Mouse (Mus musculus) kidney, postnatal 25 days (tissue): ENCODE measurements around the gene Sytl5.

Experiments used
- DNase-seq, 2 experiments: peaks; one replicate each; pipeline ENCODE4 v3.0.0; 2021; ENCODE audit warnings: mixed read lengths in 2 of 2

The Sytl5 gene

GRCm38 (mm10) chrX:9885322-9885721 is at the start of gene Sytl5:
Sytl5 (plus strand) TSS chrX:9885622.
- DNase-seq, result no peak

- DNase-seq, result no peak
Observed at GRCm38 (mm10) chrX:9846628-9847027, 38.8 kb upstream of the Sytl5 start, which contains the start of gene Hypm. Hypm (plus strand) TSS chrX:9846928.

- no peak for DNase-seq
Observed at GRCm38 (mm10) chrX:9849403-9849802, 36.0 kb upstream of the Sytl5 start, which contains the start of gene H2al3. H2al3 (plus strand) TSS chrX:9849703.

DNA sequence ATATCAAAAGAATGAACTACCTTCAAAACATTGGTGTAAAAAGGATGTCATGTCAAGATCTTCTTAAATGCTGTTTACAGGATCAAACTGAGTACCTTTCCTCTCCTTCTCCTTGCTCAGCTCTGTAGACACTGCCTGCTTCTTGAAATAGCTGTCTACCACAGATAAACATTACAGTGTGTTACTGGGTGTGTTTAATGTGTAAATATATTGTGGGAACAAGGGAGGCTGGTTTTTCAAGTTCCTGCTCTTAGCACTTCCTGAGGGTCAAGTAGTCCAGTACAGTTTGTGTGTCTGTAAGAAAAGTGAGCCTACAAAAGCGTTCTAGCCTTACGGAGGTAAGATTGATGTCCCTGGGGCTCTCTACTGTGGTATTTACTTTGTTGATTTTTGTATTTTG is 23.6 kb upstream of the Sytl5 start:
- no peak for DNase-seq

DNA sequence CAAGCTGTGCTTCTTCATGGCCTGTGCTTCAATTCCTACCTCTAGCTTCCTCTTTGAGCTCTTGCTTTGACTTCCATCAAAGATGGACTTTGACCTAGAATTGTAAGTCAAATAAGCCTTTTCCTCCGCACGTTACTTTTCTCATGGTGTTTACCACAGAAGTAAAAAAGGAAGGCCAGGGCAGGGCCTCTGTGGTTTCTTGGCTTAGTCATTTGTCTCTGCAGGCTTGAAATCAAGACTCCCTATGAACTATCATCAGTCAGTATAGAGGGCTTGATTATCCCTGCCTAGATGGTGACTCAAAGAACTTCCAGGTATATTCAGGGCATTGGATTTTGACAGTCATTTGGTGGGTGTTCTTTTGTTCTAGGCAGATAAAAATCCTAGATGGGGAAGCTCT is 9.9 kb upstream of the Sytl5 start:
- DNase-seq, result no peak

DNA sequence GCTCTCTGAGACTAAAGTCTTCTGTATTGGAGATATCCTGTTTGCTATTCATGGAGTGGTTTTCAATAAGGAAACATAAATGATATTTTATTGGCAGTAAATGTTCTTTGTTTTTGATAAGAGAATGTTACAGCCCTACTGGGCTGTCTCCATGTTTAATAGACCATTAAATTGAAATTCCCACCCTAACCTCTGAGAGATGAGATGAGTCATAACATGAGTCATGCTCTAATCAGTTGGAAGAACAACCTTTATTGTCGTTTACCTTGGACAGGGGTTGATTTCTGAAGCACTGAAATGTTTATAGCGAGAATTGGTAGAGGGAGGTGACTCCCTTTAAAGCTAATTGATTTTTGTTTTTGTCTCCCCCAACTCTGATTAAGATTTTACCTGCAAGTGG is 24.1 kb downstream of the Sytl5 start:
- DNase-seq, result no peak

- DNase-seq, result no peak
Observed at GRCm38 (mm10) chrX:9933839-9934238, 48.4 kb downstream of the Sytl5 start.

DNA sequence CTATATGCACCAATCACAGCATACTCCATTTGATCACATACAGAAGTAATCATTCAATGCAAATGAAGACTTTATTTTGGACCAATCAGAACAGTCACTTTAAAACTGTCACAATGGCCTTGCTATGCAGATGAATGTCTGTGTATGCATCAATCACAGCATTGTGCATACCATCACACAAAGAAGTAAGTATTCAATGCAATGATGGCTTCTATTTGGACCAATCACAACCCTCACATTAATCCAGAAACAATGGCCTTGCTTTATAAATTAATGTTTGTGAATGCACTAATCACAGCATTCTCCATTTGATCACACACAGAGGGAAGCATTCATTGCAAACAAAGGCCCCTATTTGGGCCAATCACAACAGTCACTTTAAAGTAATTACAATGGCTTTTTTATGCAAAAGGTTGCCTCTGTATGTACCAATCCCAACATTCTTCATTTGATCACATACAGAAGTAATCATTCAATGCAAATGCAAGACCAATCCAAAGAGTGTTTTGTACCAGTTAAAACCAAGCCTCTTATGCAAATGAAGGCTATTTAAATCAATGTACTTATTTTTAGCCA is 98.8 kb downstream of the Sytl5 start:
- no peak for DNase-seq

- DNase-seq, result no peak
Observed at GRCm38 (mm10) chrX:10000718-10001117, 115.3 kb downstream of the Sytl5 start.

- DNase-seq, result no peak
Observed at GRCm38 (mm10) chrX:10005946-10006345, 120.5 kb downstream of the Sytl5 start.

DNA sequence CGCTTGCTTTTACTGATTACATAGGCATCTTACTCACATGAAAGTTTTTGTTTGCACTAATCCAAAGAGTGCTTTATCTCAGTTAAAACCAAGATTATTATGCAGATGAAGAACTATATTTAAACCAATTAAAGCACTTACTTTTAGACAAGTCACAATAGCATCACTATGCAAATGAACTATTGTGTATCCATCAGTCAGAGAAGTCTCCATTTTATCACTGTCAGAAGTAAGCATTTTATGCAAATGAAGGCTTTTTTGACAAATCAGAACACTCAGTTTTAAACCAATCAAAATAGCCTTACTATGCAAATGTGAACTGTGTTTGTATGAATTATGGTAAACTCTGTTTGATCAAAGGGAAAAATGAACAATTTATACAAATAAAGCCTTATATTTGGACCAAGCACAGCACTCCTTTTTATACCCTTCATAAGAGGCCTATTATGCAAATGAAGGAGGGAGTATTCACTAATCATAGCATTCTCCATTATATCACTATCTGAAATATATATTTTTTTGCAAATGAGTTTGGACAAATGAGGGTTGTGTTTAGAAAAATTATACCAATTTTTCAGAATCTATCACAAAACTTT is 122.4 kb downstream of the Sytl5 start:
- DNase-seq, result no peak

DNA sequence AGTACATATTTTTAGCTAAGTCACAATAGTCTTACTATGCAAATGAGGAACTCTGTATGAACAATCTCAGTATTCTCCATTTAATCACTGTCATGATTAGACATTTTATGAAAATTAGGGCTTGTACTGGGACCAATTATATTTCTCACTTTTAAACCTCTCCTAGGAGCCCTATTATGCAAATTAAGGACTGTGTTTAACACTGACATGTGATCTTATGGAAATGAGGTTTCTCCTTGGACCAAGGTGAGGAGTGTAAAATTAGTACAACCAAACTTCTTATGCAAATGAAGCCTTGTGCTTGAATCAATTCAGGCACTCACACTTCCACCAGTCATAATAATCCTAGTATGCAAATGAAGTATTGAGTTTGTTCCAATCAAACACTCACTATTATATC is 124.8 kb downstream of the Sytl5 start:
- DNase-seq, result no peak

DNA sequence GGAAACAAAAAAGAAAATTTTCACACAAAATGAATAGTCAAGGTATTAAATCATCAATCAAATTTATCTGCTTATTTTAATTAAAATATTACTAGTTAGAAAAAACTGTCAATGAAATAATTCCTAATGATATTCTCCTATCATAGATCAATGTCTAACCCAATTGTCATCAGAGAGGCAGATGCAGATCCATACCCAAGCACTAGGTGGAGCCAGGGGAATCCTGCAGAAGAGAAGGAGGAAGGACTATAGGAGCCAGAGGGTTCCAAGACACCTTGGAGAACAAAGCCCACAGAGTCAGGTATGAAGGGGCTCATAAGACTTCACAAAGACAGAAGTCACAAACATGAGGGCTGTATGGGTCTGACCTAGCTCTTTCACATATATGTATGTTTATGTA is 149.2 kb downstream of the Sytl5 start:
- DNase-seq, result no peak
